Mouse (Mus musculus): ENCODE data around the gene Egfl6. TPM values are rescaled to one million over a fixed set of nuclear protein-coding genes. Genes with fewer than 3 reads are reported as not detected.

Egfl6 gene
- total RNA-seq, 2 experiments from 2014 or later: 0.08 to 0.92 TPM

DNA sequence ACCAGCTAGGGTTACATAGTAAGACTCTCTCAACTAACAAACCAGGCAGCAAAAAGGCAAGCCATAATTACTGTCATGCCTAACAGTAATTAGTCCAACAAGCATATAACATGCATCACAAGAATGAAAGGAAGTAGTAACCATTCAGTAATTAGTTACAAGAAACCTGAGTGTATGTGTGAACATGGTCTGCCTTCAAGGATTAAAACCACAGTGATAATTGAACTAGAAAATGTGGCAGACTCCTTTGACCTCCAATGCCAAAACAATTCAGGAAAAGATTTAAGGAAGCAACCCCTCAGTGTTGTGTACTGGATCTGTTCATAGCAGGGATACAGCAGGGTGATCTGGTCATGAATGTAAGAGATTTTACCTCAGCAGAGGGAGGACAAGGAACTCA lies 74.4 kb downstream of the Egfl6 start:
- TF ChIP-seq CTCF (IDR thresholded peaks at IDR 0.05): no peak
- intact Hi-C loops (cut with DNase I): loop anchor here (2.0 to 10.0 kb wide), 2 partner anchors 32 to 336 kb away; partner anchors contain the start of genes Gemin8 and Rab9
- Histone ChIP-seq H3K27ac (peak overlapping the region; percentile 99), H3K4me3 (peak overlapping the region; percentile 89)
- no peak for DNase-seq

DNA sequence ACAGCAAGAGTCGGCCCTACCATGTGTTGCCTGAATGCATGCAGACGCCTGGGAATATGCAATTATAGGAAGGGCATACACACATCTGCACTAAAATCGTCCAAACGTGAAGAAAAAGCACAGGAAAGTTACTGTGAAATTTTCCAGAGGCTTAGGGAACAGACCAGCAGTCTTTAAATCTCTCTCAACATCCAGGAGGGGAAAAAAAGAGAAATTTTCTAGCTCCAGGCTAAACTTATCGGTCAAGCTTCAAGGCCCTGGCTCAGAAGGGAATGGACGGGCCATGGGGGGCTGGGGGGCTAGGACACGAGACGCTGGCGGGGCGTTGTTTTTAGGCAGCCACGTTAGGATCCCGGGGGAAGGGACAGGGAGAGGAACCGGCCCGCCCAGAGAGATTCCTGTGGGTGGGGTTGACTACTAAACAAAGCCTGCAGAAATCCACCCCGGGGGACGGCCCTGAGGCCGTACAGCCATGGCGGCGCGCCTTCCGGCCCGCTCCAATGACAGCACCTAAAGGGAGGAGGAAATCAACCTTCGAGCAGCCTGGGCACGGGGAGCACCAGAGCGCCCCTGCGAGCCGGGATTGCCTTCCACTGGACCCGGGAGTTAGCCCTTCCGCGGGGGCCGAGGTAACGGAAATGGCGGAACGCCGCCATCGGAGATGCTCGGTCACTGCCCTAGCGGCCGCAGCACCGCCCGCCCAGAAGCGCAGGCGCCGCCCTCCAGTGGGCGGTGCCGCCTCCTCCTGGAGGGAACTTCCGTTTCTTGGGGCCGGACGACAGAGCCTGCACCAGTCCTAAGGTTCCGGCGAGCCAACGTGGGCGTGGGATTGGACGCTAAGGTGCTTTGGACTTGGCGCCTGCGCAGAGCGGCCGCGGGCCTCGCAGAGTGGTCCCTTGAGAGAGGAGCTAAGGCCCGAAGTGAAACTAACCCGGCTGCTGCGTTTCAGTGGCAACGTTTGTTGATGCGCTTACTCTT lies 75.5 kb downstream of the Egfl6 start:
- intact Hi-C loops (cut with DNase I): loop anchor here (1.0 to 10.0 kb wide), 3 partner anchors 31 to 335 kb away; partner anchors contain the start of genes Gemin8, Ofd1, Rab9 and Trappc2
- peak; percentile 96 for DNase-seq

DNA sequence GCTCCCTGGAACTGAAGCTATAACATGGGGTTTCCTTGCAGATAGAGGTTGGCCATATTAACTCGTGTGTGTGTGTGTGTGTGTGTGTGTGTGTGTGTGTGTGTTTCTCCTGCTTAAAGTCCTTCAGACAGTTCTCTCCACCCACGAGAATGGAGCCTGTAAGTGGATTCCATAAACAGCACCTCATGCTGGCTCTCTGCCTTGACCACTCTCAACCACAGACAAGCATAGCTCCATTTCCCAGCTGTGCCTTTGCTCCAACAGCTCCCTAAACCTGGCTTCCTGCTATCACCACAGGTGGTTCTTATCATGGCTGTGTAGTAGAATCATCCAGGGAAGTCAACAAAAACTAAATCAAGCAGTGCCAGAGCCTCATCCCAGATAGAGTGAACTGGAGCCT lies 81.1 kb downstream of the Egfl6 start:
- no peak for DNase-seq
- Histone ChIP-seq H3K27ac (no peak overlapping the region), H3K4me3 (no peak overlapping the region)
- intact Hi-C loops (cut with DNase I): no loop called here
- TF ChIP-seq CTCF (IDR thresholded peaks at IDR 0.05): no peak

More for the DNA sequence above, 75.5 kb downstream of the Egfl6 start:
- H3K27ac ChIP-seq: peak overlapping the region; percentile 99
- peak overlapping the region; percentile 89 for H3K4me3 ChIP-seq
- TF ChIP-seq CTCF (IDR thresholded peaks at IDR 0.05): peak; percentile 46

DNA sequence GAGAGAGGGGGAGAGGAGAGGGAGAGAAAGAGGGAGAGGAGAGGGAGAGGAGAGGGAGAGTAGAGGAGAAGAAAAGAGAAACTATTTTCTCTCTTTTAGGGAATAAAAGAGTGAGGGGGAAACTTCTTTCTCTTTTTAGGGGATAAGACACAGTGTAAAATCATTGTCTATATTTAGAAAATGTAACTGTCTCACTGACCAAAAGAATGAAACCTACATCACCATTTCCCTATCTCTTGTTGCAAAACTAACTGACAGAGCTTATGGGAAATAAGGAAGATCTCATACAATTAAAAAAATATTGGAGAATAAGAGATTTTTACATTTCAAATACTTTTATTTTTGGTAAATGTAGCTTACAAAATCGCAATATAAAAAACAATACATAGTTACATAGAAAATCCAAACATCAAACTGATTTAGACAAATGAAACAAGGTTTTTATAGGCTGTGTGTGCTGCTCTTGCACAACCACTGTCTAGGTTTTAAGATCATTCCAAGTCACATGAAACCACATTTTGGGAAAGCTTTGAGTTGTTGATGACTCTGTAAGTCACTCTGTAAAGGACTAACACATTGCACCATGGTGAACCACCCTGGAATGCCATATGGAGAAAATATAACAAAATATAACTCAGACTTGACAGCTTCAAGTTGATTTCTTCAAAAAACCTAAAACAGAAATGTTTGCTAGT lies 85.9 kb downstream of the Egfl6 start:
- no peak for DNase-seq
- Histone ChIP-seq H3K4me3 (no peak overlapping the region), H3K27ac (no peak overlapping the region)
- no peak for TF ChIP-seq CTCF (IDR thresholded peaks at IDR 0.05)
- intact Hi-C loops (cut with DNase I): no loop called here

DNA sequence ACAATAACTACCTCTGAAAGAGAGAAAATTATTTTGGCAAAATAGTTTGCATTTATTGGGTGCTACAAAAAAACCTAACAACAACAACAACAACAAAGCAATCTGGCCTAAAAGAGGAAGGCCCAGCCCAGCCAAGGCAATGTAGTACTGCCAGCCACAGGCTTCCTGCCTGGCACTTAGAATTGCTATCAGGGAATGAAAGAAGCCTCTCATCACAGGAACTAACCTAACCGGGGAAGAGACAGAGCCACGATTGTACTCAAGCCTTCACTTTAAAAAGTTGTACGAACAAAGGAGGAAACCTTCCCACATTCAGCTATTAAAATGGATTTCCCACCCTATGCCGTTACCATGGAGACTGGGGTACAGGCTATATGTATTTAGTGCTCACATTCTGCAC lies 87.7 kb downstream of the Egfl6 start:
- intact Hi-C loops (cut with DNase I): no loop called here
- no peak overlapping the region for H3K4me3 ChIP-seq

DNA sequence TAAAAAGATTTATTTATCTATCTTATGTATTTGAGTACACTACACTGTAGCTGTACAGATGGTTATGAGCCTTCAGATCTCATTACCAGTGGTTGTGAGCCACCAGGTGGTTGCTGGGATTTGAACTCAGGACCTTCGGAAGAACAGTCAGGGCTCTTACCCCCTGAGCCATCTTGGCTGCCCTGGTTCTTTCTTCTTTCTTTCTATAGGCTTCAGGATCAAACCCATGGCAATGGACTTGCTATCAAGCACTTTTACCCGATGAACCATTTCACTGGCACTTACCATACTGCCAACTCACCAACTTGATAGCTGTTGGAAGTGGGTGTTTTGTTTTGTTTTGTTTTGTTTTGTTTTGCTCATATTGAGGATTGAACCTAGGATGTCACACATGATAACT lies 90.5 kb downstream of the Egfl6 start:
- intact Hi-C loops (cut with DNase I): no loop called here
- no peak for TF ChIP-seq CTCF (IDR thresholded peaks at IDR 0.05)
- no peak for DNase-seq
- H3K27ac ChIP-seq: no peak overlapping the region
- H3K4me3 ChIP-seq: no peak overlapping the region

More for the DNA sequence above, 87.7 kb downstream of the Egfl6 start:
- no peak for DNase-seq
- TF ChIP-seq CTCF (IDR thresholded peaks at IDR 0.05): no peak
- H3K27ac ChIP-seq: no peak overlapping the region

DNA sequence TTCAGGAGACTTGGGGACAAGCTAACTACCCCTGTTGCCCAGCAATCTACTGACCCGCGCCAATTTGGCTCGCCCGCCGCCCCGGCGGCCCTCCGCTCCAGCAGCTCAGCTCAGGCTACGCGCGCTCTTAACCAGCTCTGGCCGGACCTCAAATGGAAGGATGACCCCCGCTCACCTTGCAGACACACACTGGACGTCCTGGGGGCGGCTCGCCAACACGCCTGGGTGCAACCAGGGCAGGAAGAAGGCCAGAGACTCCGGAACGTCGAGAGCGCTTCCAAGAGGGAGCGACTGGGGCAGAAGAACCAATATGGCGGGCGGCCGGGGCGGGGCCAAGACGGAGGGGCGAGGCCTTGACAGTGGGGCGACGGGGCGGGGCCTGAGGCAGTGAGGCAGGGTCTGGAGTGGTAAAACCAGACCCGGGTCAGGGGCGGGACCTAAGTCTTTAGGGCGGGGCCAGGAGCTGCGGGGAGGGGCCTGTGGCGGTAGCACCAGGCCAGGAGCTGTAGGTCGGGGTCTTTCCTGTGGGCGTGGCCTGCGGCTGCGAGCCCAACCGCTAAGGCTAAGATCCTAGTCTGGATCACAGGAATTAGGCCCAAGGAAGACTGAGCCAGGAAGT lies 106.0 kb downstream of the Egfl6 start, which contains the start of gene Rab9:
Gene Rab9, minus strand, starts transcription at position 503 of the 619 bp plus-strand sequence.
- no peak for TF ChIP-seq CTCF (IDR thresholded peaks at IDR 0.05)
- Histone ChIP-seq H3K27ac (peak within 1 kb of the TSS; percentile 92), H3K4me3 (peak within 1 kb of the TSS; percentile 86)
- intact Hi-C loops (cut with DNase I): loop anchor here (2.0 kb wide), 1 partner anchor 31 kb away; no protein-coding TSS in a partner anchor
- DNase-seq: peak; percentile 96

DNA sequence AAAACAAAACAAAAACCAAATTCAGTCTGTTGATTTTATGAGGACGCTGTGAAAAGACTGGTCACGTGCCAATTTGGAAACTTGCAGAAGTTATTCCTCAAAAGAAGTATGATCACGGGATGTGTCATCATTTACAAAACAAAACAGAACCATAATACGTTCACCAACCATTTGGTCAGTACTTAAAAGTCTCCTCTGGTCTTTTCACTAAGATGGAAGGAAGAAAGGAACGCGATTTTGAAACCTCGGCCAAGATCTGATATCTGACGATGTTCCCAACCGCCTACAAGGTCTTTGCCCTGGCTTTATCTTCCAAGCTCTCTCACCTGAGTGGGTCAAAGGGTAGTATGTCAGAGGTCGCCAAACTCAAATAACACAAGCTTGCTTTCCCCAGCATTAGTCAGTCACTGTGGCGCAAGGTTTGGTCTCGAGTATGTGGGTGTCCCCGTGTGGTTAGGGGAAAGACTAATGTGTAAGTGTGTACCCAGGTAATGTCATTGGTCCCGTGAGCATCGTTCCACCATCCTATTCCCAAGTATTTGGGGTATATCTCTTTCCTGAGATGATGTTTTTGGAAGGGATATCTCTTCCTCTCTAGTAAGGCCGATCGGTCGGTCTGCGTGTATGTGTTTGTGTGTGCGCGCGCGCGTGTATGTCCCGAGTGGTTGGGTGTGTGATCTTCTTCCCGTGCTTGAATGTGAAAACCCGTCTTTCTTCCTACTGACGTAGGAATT lies 106.7 kb downstream of the Egfl6 start:
- H3K4me3 ChIP-seq: peak overlapping the region; percentile 86
- TF ChIP-seq CTCF (IDR thresholded peaks at IDR 0.05): no peak
- peak overlapping the region; percentile 92 for H3K27ac ChIP-seq
- DNase-seq: no peak
- intact Hi-C loops (cut with DNase I): loop anchor here (2.0 kb wide), 1 partner anchor 32 kb away; no protein-coding TSS in a partner anchor

DNA sequence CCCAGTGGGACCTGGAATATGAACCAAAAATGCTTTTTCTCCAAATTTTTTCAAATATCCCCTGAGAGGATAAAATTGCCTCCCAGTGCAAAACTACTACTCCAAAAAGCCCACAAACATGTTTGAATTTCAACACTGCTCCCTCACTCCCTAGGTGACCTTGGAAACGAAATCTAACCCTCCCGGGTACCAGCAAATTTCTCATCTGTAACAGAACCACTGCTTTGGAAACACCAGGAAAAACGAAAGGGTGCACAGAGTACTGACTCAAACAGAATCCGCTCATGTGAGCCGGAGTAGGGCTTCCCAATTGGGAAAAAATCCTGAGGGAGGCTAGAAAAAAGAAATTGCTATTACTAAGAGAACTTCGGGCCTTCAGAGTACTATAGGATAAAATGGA lies 108.1 kb downstream of the Egfl6 start:
- H3K4me3 ChIP-seq: peak overlapping the region; percentile 86
- intact Hi-C loops (cut with DNase I): no loop called here
- DNase-seq: no peak
- H3K27ac ChIP-seq: peak overlapping the region; percentile 92
- TF ChIP-seq CTCF (IDR thresholded peaks at IDR 0.05): no peak

Other genes with a start within 250 kb of the Egfl6 start
- gene Trappc2, start 145.1 kb downstream of the Egfl6 start, total RNA-seq (2021): 10 to 100 TPM; 19.2 to 20.0 TPM
- gene Ofd1, start 145.0 kb downstream of the Egfl6 start, total RNA-seq (2021): 1 to 10 TPM; 4.6 to 6.2 TPM
- 10 to 100 TPM; 18.6 to 20.0 TPM for gene Rab9, start 105.9 kb downstream of the Egfl6 start, total RNA-seq (2021)
- gene Tceanc, start 67.2 kb downstream of the Egfl6 start, total RNA-seq (2021): 1 to 10 TPM; 1.9 to 4.3 TPM

All from gastrocnemius, adult 2 months (tissue).